Mouse (Mus musculus) A20 (cell line): ENCODE results near the gene Rbm8a.
A peak's percentile ranks its signal among the peaks of the same experiment; 100 is the strongest.
"Not testable (repeated sequence)": the region's sequence is repeated elsewhere in the genome, so short reads cannot be mapped to it uniquely, and the experiment has no call there.

Source experiments
- DNase-seq: peaks from one replicate; pipeline ENCODE4 v3.0.0-alpha.2; 2011; ENCODE audit warnings: low read depth, low spot score

Rbm8a gene

DNA sequence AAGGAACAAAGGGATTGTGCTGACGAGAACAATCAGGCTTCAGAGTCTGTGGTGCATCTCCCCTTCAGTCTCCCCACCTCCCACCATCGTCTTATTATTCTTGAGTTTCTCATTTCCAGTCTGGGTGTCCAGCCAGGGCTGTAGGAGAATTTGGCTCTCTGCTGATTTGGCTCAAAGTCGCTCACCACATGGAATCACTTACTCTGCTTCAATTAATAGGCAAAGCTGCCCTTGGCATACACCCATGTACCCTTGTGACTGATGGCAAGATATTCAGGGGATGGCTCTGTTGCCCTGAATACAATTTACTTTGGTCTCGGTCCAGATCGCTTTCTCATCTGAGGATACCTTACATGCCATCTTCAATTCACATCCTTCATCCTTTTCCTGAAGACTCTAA is 26.4 kb upstream of the Rbm8a start:
- no peak for DNase-seq

DNA sequence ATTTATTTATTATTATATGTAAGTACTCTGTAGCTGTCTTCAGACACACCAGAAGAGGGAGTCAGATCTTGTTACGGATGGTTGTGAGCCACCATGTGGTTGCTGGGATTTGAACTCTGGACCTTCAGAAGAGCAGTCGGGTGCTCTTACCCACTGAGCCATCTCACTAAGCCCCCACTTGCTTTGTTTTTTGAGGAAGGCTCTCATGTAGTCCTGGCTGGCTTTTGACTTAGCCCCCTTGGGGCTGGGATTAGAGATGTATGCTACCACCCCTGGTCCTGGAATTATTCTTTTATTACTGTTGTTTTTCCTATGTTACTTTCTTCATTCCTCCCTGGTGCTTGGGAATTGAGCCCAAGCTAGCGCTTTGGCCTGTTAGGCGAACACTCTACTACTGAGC is 23.7 kb upstream of the Rbm8a start:
- not testable (repeated sequence) for DNase-seq

GRCm38 (mm10) chr3:96606618-96607017 is 23.1 kb upstream of the Rbm8a start:
- no peak for DNase-seq

DNA sequence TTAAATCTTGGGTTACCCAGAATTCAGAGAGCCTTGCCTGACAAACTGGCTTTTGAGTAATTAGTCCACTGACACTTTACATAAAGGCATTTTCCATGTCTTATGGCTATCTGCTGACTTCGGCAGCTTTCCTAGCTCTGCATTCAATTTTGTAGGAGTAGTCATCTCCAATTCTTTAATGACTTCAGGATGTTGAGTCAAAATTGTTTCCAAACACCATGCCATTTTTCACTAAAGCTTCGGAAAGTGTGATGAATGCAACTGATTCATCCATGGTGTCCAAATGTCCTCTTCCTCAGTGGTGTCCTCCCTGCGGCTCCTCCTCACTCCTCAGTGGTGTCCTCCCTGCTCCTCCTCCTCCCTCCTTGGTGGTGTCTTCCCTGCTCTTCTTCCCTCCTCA is 11.8 kb upstream of the Rbm8a start:
- DNase-seq: no peak

GRCm38 (mm10) chr3:96623201-96623600 is 6.5 kb upstream of the Rbm8a start:
- no peak for DNase-seq

DNA sequence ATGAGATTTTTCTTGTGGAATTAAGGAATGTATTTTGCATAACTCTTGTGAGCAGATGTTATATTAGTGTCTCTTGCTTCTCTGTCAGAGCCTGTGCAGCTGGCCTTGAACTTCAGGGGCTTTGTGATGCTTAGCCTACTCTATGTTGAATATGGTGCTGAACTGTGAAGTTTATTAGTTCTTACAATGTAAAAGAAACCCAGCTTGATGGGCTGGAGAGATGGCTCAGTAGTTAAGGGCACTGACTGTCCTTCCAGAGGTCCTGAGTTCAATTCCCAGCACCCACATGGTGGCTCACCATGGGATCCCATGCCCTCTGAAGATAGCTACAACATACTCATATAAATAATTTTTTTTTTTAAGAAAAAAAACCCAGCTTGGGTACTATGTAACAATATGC is 2.3 kb downstream of the Rbm8a start:
- DNase-seq: no peak

DNA sequence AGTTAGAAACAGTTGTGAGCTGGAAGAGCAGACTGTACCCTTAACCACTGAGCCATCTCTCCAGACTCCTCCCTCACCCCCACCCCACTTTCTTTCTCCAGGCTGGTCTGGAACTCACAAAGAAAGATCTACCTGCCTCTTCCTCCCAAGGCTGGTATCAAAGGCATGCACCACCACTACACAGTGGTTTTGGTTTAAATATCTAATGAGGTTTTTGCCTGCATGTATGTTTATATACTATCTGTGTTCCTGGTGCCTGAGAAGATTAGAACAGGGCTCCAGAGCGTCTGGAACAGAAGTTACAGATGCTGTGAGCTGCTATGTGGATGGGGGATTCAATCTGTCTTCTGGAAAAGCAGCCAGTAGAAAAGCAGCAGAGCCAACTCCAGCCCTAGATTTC is 4.3 kb downstream of the Rbm8a start:
- DNase-seq: peak; percentile 13

- peak; percentile 91 for DNase-seq
Observed at GRCm38 (mm10) chr3:96634928-96635879, 5.5 kb downstream of the Rbm8a start, which contains the start of the genes Pex11b and Gm42957. TSS of gene Pex11b (plus strand) at chr3:96635376. TSS of gene Gm42957 (plus strand) at chr3:96635474.

GRCm38 (mm10) chr3:96635906-96636305 is 6.2 kb downstream of the Rbm8a start:
- DNase-seq: peak; percentile 66

DNA sequence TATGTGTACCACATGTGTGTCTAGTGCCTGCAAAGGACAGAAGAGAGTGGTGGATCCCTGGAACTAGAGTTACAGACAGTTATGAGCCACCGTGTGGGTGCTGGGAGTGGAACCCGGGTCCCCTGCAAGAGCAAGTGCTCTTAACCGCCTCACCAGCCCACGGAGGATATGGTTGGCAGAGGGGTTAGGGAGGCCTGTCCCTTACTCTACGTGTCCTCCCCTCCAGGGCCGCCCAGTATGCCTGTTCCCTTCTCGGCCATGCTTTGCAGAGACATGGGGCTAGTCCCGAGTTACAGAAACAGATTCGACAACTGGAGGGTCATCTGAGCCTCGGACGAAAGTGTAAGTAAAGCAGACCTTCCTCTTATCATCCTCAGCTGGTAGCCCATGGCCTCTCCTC is 6.7 kb downstream of the Rbm8a start:
- DNase-seq: peak; percentile 72

GRCm38 (mm10) chr3:96639219-96639618 is 9.5 kb downstream of the Rbm8a start:
- DNase-seq: peak; percentile 79

DNA sequence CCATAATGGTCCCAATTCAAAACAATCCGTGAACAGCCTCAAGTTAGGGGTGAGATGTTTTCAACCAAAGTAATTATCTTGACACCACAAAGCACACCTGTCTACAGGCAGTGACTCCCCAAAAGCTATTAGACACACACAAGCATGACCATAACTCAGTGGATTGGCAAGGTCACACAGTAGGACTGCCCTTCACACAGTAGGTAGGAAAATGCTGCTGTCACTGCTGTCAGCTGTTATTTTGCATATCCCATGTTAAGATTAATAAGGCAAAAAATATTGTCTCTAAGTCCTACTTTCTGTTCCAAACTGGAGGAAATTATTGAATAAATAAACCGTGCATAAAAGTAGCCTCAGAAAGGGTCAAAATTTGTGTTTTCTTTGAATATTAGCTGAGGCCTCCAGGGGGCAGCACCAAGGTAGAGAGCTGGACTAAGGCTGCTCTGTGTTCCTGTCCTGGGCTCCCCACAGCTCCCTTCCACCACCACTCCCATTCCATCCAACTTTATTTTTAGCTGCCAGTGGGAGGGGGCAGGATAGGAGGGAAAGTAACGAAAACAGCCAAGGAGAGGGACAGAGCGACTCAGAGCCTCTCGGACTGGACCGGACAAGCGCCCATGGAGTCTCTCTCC is 15.4 kb downstream of the Rbm8a start, which contains the start of gene Itga10:
Gene Itga10 (plus strand): TSS at position 567 of the 632 bp plus-strand sequence.
- DNase-seq: peak; percentile 38

GRCm38 (mm10) chr3:96647365-96647764 is 17.6 kb downstream of the Rbm8a start:
- DNase-seq: no peak

DNA sequence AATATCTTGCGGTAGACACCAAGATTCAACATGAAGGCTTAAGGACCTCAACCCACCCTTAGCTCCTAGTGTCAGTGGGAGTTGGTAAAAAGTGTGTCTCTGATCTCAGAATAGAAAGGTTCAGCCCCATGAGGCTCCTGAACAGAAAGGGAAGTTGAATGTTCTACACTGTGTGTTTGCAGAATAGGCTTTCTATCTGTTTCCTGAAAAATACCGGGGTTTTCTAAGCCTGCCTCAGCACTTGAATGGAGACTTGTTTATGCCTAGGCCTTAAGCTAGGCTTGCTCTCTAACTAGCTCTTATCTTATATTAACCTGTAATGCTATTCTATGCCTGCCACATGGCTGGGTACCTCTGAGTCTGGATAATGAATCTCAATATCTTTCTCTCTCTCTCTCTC is 31.2 kb downstream of the Rbm8a start:
- peak; percentile 49 for DNase-seq

DNA sequence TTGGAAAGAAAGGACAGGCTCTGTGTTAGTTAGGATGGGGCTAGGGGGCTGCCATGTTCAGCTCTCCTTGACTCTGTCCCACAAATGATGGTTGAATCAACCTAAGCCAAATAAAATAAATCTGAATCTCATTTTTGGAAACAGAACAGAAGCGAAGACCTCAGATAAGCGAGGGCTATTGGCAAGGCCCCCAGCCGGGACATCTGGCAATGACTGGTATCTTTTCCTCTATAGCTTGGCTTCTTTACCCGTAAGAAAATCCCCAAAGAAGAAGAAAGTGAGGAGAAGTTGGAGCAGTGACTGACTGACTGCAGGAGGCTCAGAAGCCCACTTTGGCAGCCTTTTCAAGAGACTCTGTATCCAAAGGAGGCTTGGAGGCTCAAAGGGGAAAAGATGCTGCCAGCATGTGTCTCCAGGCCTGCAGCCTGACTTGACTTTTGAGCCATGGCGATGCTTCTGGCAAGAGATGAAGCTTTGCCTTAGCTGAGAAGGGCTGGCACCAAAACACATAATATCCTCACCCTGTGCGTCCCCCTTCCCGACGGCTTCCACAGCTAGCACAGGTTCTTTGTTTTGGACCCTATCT is 33.1 kb downstream of the Rbm8a start:
- no peak for DNase-seq

- DNase-seq: peak; percentile 57
Observed at GRCm38 (mm10) chr3:96663432-96664239, 33.9 kb downstream of the Rbm8a start.

- DNase-seq: not testable (repeated sequence)
Observed at GRCm38 (mm10) chr3:96665732-96666363, 36.1 kb downstream of the Rbm8a start.

- no peak for DNase-seq
Observed at GRCm38 (mm10) chr3:96666916-96667315, 37.2 kb downstream of the Rbm8a start.

GRCm38 (mm10) chr3:96667316-96667715 is 37.6 kb downstream of the Rbm8a start:
- peak; percentile 62 for DNase-seq

- DNase-seq: peak; percentile 30
Observed at GRCm38 (mm10) chr3:96668424-96669067, 38.8 kb downstream of the Rbm8a start.
